Mouse (Mus musculus) mature B cell (primary cell): ENCODE measurements around the gene Itga2b.

Experiments used
- in situ Hi-C: fragments of 300-500 bp; cut with MboI; formaldehyde crosslinking; loops from 2 replicates; pipeline ENCODE4 v1.14.3; 2019

Itga2b gene

GRCm38 (mm10) chr11:102455740-102456396, 14.1 kb downstream of the Itga2b start:
- in situ Hi-C loops, result no loop called here

- in situ Hi-C loops, result no loop called here
Observed at GRCm38 (mm10) chr11:102453131-102453530, 16.8 kb downstream of the Itga2b start.

GRCm38 (mm10) chr11:102449043-102450008, 20.6 kb downstream of the Itga2b start:
- in situ Hi-C loops, result no loop called here

- in situ Hi-C loops, result no loop called here
Observed at GRCm38 (mm10) chr11:102448327-102448726, 21.6 kb downstream of the Itga2b start.

- in situ Hi-C loops, result no loop called here
Observed at GRCm38 (mm10) chr11:102447497-102447896, 22.4 kb downstream of the Itga2b start, which contains the start of gene Fam171a2. TSS of gene Fam171a2 (minus strand) at chr11:102447682.

- in situ Hi-C loops, result no loop called here
Observed at GRCm38 (mm10) chr11:102446581-102447461, 23.1 kb downstream of the Itga2b start.

GRCm38 (mm10) chr11:102445891-102446361, 24.0 kb downstream of the Itga2b start:
- in situ Hi-C loops, result no loop called here

DNA sequence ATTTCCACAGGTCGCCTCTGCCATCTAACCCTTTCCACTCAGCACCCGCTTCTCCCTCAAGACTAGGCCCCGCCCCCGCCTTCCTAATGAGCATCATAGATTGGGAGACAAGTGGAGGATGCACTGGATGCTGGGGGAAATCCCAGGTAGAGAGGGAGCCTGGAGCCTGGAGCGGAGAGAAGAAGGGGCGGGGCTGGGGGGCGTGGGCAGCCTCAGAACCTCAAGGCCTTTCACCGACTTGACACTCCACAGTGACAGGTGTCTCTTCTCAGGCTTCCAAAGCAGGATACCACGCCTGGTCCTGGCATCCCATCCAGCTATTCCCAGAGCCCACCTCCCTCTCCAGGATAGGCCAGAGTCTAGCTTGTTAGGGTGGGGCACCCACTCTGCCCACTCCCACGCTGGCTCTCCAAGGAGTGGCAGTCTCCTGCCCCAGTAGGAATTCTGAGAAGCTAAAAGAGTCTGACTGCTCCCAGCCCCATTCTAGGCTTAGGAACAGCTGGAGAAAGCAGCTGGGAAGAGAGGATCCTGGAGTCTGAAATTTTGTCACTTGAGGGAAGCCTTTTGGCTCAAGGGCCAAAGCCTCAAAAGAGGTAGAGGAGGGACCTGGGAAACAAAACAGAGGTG, 24.5 kb downstream of the Itga2b start:
- in situ Hi-C loops, result no loop called here

DNA sequence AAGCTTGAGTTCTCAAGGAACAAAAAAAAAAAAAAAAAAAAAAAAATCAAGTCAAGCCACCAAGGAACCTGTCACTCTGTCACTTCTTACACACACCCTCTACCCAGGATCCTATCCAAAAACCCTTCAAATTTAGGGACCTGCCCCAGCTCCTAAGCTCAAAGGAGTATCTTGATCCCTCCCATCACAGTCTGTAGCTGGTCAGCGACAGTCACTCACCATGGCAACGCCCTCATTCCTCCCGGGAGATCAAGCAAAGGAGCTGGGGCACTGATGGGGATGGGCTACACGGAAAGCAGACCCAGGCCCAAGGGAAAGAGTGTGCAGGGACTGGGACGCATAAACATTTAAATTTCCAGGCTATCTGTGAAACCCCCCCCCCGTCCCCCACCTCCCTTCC, 25.1 kb downstream of the Itga2b start:
- in situ Hi-C loops, result no loop called here

DNA sequence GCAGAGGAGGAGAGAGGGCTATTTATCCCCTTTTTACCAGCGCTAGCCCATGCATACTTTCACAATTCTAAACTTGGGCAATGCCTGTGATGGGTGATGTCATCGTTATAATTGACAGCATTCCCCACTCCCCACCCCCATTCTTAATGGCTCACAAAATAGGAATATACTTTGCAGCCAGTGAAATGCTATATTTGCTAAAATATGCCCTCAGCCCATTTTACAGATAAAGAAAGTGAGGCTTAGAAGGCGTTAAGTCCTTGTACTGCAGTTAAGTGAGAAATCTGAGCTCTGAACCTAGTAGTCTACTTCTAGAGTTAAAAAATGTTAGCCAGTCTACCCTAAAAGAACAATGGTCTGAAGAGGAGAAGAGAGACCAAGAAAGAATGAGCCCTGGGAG, 25.6 kb downstream of the Itga2b start:
- in situ Hi-C loops, result no loop called here

DNA sequence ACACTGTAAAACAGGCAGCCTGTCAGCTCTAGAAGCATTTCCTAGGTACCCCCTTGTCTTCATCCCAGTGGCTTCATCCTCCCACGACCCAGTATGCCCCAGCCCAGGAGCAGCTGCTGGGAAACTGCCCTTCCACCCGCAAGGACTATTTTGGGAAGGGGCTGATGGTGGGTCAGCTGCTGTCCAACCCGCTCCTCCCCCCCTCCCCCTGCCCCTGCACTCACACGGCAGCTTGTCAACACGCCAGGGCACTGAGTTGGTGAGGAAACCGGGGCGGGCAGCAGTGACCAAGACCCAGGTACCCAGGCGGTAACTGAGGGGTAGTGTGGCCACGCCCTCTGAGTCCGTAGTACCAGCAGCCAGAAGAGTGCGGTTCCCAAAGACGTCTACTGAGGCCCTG, 26.2 kb downstream of the Itga2b start:
- in situ Hi-C loops, result no loop called here

- in situ Hi-C loops, result no loop called here
Observed at GRCm38 (mm10) chr11:102442089-102442488, 27.8 kb downstream of the Itga2b start.

- in situ Hi-C loops, result no loop called here
Observed at GRCm38 (mm10) chr11:102441434-102441833, 28.5 kb downstream of the Itga2b start.

DNA sequence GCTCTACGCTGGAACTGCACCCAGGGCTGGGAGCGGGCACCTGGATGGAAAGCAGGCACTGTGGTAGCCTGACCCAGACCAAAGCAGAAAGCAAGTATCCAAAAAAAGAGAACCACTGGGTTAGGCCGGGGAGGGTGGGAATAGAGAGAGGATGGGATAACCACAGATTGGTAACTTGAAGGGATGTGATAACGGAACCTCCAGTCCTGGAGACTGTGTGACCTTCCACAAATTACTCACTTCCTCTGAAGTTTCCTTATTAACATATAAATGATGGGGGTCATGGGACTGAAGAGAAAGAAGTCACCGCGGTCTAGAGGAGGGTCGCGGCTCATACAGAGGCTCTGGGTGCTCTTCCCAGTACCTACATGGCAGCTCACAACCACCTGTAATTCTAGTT, 29.7 kb downstream of the Itga2b start:
- in situ Hi-C loops, result no loop called here

- in situ Hi-C loops, result no loop called here
Observed at GRCm38 (mm10) chr11:102439093-102440082, 30.5 kb downstream of the Itga2b start.

DNA sequence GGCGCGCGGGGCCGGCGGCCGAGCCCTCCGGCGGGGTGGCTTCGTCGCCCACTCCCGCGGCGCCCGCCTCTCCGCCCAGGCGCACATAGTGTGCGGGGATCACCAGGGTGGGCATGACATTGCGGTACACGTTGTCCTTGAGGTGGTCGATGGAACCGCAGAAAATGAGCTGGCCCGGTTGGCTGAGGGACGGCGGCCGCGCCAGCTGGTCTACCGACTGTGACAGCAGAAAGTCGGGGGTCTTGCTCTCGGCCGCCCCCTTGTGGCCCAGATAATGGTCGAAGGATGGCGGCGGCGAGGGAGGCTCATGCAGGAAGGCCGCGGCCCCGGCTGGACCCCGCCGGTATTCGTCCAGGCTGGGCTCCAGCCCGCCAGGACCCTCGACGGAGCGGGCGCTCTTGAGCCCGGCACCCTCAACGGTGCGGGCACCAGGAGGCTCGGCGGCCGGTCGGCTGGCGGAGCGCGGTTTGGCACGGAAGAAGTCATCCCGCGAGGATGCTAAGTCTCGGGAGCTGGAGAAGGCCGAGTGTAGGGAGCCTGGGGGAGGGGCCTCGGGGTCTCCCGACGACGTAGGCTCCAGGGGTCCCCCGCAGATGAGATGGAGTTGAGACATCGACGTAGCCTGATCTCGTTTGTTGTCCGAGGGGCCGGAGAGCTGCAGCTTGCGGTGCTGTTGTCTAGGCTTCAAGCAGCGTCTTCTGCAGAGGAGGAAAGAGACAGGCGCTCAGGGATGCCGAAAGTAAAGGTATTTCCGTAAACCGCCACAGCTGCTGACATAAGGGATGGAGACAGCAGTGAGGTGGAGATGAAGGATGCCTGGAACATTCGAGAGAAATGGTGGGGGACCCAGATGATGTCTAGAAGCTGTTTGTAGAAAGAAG, 31.5 kb downstream of the Itga2b start:
- in situ Hi-C loops, result no loop called here

DNA sequence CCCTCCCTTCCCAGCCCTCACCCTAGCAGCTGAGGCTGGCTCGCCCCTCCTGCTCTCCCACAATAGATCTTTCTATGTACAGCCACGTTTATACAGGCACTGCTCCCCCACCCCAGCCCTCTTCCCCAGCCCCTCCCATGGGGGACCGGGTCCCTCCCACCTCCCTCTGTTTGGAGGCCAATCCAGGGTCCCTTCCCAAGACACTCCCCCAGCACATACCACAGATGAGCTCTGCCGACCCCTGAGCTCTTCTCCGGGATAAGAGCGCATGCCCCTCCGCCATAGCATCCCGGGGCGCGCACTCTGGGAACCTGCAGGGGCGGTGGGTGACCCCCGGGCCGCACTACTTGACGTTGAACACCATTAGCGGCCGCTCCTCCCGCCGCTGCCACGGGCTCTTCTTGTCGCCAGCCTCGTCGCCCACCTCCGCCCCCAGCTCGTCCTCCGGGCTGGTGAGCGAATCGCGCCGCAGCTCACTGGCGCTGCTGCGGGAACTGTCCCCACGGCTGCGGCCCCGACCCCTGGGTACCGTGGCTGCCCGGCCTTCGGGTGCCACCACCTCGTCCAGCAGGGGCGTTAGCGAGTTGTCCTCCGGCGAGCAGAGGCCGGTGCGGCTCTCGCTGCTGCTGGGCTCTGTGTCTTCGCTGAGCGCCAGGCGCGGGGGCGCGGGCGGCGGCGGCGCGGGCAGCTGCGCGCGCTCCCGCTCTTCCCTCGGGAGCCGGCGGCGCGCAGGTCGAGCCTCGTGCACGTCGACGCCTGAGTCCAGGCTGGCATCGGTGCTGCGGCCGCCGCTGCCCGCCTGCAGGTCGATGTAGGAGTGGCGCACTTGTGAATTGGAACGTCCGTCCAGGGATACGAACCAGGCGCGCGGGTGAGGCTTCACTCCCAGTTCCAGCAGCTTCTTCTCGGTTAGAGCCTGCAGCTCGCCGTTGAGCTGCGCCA, 32.5 kb downstream of the Itga2b start:
- in situ Hi-C loops, result no loop called here

- in situ Hi-C loops, result no loop called here
Observed at GRCm38 (mm10) chr11:102436471-102436790, 33.5 kb downstream of the Itga2b start.
